Mouse (Mus musculus): Measurements from ENCODE around the gene Ctbs.

GRCm38 (mm10) chr3:146451375-146451774, 1.8 kb downstream of the Ctbs start:
- no peak for TF ChIP-seq ZC3H11A (IDR thresholded peaks at IDR 0.05; ENCODE audit: borderline replicate concordance, low read depth, low read length)
- no peak for TF ChIP-seq MAFK (IDR thresholded peaks at IDR 0.05; ENCODE audit: insufficient read depth, low read depth, low read length)
- no peak for TF ChIP-seq CHD2 (IDR thresholded peaks at IDR 0.05; ENCODE audit: low read depth, low read length)

Data from ES-E14 (cell line).